ENCODE assay signal across 8 mouse cellular contexts in genomic region chr4:34777677-34778527, GRCm38 (mm10). TPM values are rescaled to one million over a fixed set of nuclear protein-coding genes. Genes with fewer than 3 reads are reported as not detected.
DNase-seq lines count a peak whose midpoint lies in the region; ATAC-seq and TF ChIP-seq lines count a peak whose summit lies in the region.

Smim8 (minus strand) TSS chr4:34778423.

- TF ChIP-seq POLR2A in testis, adult 2 months (IDR thresholded peaks at IDR 0.05; ENCODE audit: control insufficient read depth, low read depth, low read length) = peak; percentile 79

- peak; percentile 64; the same call in 1 of the 2 replicates for TF ChIP-seq EP300 in heart, postnatal 0 days (IDR thresholded peaks at IDR 0.05; ENCODE audit: low read depth)

- TF ChIP-seq CTCF in heart, postnatal 0 days (IDR thresholded peaks at IDR 0.05; ENCODE audit: low read depth) = peak; percentile 88
- TF ChIP-seq CTCF in testis, adult 2 months (IDR thresholded peaks at IDR 0.05; ENCODE audit: control insufficient read depth, insufficient read depth, insufficient replicate concordance, low read depth, low read length) = peak; percentile 92

- H3K27ac ChIP-seq in forebrain, embryonic 11.5 days (ENCODE audit: low read depth, low read length) = 0 out of 2 replicates have a peak within 1 kb of the TSS, but pooled peaks have one; percentile 25
- H3K27ac ChIP-seq in heart, postnatal 0 days (ENCODE audit: low read depth) = peak within 1 kb of the TSS; percentile 90
- H3K27ac ChIP-seq in liver, embryonic 16.5 days (ENCODE audit: low read length) = peak within 1 kb of the TSS; percentile 81
- H3K27ac ChIP-seq in neural tube, embryonic 13.5 days (replicated peaks) = peak within 1 kb of the TSS; percentile 89
- H3K27ac ChIP-seq in testis, adult 2 months (ENCODE audit: control insufficient read depth, insufficient read depth, low read depth, low read length) = peak within 1 kb of the TSS; percentile 89

- WGBS in forebrain, embryonic 11.5 days = 6% methylated on average over 40 of the region's 40 CpGs
- WGBS in heart, postnatal 0 days = 5% methylated on average over 40 of the region's 40 CpGs
- WGBS in liver, embryonic 16.5 days (ENCODE audit: insufficient replicate concordance) = 3% methylated on average over 40 of the region's 40 CpGs
- WGBS in neural tube, embryonic 13.5 days = 6% methylated on average over 40 of the region's 40 CpGs

- peak within 1 kb of the TSS; percentile 64 for H3K4me3 ChIP-seq in forebrain, embryonic 11.5 days (ENCODE audit: low read depth, low read length)
- peak within 1 kb of the TSS; percentile 67 for H3K4me3 ChIP-seq in heart, postnatal 0 days (ENCODE audit: low read depth, low read length)
- peak within 1 kb of the TSS; percentile 84 for H3K4me3 ChIP-seq in liver, embryonic 16.5 days (ENCODE audit: low read depth, low read length)
- H3K4me3 ChIP-seq in neural tube, embryonic 13.5 days = peak within 1 kb of the TSS; percentile 64
- H3K4me3 ChIP-seq in testis, adult 2 months (ENCODE audit: control insufficient read depth, low read depth, low read length) = peak within 1 kb of the TSS; percentile 100

- no peaks in the 10 kb centered on the region for H3K27me3 ChIP-seq in forebrain, embryonic 11.5 days (ENCODE audit: control insufficient read depth, insufficient read depth, low read length)
- H3K27me3 ChIP-seq in heart, postnatal 0 days (ENCODE audit: control insufficient read depth, insufficient read depth, low read length) = no peaks in the 10 kb centered on the region
- H3K27me3 ChIP-seq in liver, embryonic 16.5 days (ENCODE audit: control insufficient read depth, insufficient read depth, low read depth, low read length) = no peaks in the 10 kb centered on the region
- no peaks in the 10 kb centered on the region for H3K27me3 ChIP-seq in neural tube, embryonic 13.5 days
- no peaks in the 10 kb centered on the region for H3K27me3 ChIP-seq in testis, adult 2 months (ENCODE audit: control insufficient read depth, insufficient read depth, low read length)

- no peaks in the 10 kb centered on the region for H3K9me3 ChIP-seq in forebrain, embryonic 11.5 days (ENCODE audit: control insufficient read depth, low read length)
- H3K9me3 ChIP-seq in heart, postnatal 0 days (replicated peaks; ENCODE audit: control insufficient read depth, low read length) = no peaks in the 10 kb centered on the region
- H3K9me3 ChIP-seq in liver, embryonic 16.5 days (replicated peaks; ENCODE audit: control insufficient read depth, low read length) = no peaks in the 10 kb centered on the region
- H3K9me3 ChIP-seq in neural tube, embryonic 13.5 days = no peaks in the 10 kb centered on the region

- peak within 1 kb of the TSS; percentile 79 for H3K9ac ChIP-seq in forebrain, embryonic 11.5 days (ENCODE audit: low read length)
- peak within 1 kb of the TSS; percentile 82 for H3K9ac ChIP-seq in heart, postnatal 0 days (replicated peaks; ENCODE audit: low read depth, low read length)
- H3K9ac ChIP-seq in liver, embryonic 16.5 days (ENCODE audit: low read depth, low read length) = peak within 1 kb of the TSS; percentile 83
- peak within 1 kb of the TSS; percentile 81 for H3K9ac ChIP-seq in neural tube, embryonic 13.5 days

- peak within 1 kb of the TSS; percentile 65 for H3K4me2 ChIP-seq in forebrain, embryonic 11.5 days (ENCODE audit: low read depth, low read length, severe bottlenecking)
- H3K4me2 ChIP-seq in heart, postnatal 0 days (ENCODE audit: low read depth, low read length) = peak within 1 kb of the TSS; percentile 82
- peak within 1 kb of the TSS; percentile 67 for H3K4me2 ChIP-seq in liver, embryonic 16.5 days (ENCODE audit: low read depth, low read length)
- H3K4me2 ChIP-seq in neural tube, embryonic 13.5 days = peak within 1 kb of the TSS; percentile 77

- 0 out of 2 replicates have a peak, but pooled peaks cover 1% of the 10 kb centered on the region for H3K4me1 ChIP-seq in forebrain, embryonic 11.5 days (replicated peaks; ENCODE audit: control insufficient read depth, insufficient read depth, low read length)
- H3K4me1 ChIP-seq in heart, postnatal 0 days (ENCODE audit: control insufficient read depth, insufficient read depth) = no peaks in the 10 kb centered on the region; the same call in 1 of the 2 replicates
- H3K4me1 ChIP-seq in liver, embryonic 16.5 days (ENCODE audit: control insufficient read depth, low read depth, low read length) = peaks cover 7% of the 10 kb centered on the region
- peaks cover 12% of the 10 kb centered on the region for H3K4me1 ChIP-seq in neural tube, embryonic 13.5 days (replicated peaks)
- no peaks in the 10 kb centered on the region; the same call in 1 of the 2 replicates for H3K4me1 ChIP-seq in testis, adult 2 months (ENCODE audit: control insufficient read depth, insufficient read depth, low read length)

- peak; percentile 94 for ATAC-seq in forebrain, embryonic 11.5 days (replicated peaks; ENCODE audit: low FRiP score)
- peak; percentile 96 for ATAC-seq in heart, postnatal 0 days (ENCODE audit: insufficient read depth, low read depth)
- ATAC-seq in liver, embryonic 16.5 days (ENCODE audit: low read depth) = peak; percentile 93
- ATAC-seq in neural tube, embryonic 13.5 days (ENCODE audit: low read depth) = peak; percentile 97

- no peaks in the 10 kb centered on the region for H3K36me3 ChIP-seq in forebrain, embryonic 11.5 days (ENCODE audit: control insufficient read depth, insufficient read depth, low read length)
- no peaks in the 10 kb centered on the region for H3K36me3 ChIP-seq in heart, postnatal 0 days (replicated peaks; ENCODE audit: control insufficient read depth, insufficient read depth, low read length)
- H3K36me3 ChIP-seq in liver, embryonic 16.5 days (ENCODE audit: control insufficient read depth, insufficient read depth) = no peaks in the 10 kb centered on the region
- H3K36me3 ChIP-seq in neural tube, embryonic 13.5 days = no peaks in the 10 kb centered on the region
- H3K36me3 ChIP-seq in testis, adult 2 months (ENCODE audit: control insufficient read depth, insufficient read depth, low read length) = no peaks in the 10 kb centered on the region

- DNase-seq in CD8-positive naive resting alpha-beta T cell, adult 2 months (ENCODE audit: low read depth in 2 of 2, low spot score in 2 of 2) = peak; percentile 86 to 88
- DNase-seq in c-Kit-positive CD71-negative TER-119-negative erythroid progenitor cells, embryonic 14.5 days (ENCODE audit: low read depth) = peak; percentile 87
- DNase-seq in forebrain, embryonic 11.5 days (ENCODE audit: low spot score) = peak; percentile 98
- peak; percentile 93 for DNase-seq in heart, postnatal 0 days (ENCODE audit: low spot score)
- DNase-seq in kidney, postnatal 4 days = peak; percentile 96

RNA-seq across cellular contexts. Expression of gene Smim8, which starts in this region (rescaled TPM):
- 42.1 and 48.9 TPM in 2 replicates for polyA plus RNA-seq in forebrain, embryonic 11.5 days (2014; fragmentation: Nextera tagmentation; extraction: Ambion mirVana)
- total RNA-seq in heart, postnatal 0 days (2014; rRNA removed; ENCODE audit: low replicate concordance) = 20.8 and 33.0 TPM in 2 replicates
- 107 and 112 TPM in 2 replicates for polyA plus RNA-seq in heart, postnatal 0 days (2015; fragmentation: Nextera tagmentation; extraction: Ambion mirVana)
- polyA plus RNA-seq in liver, embryonic 16.5 days (2015; fragmentation: Nextera tagmentation; extraction: Ambion mirVana) = 22.5 and 25.4 TPM in 2 replicates
- polyA plus RNA-seq in neural tube, embryonic 13.5 days (2015; fragmentation: Nextera tagmentation; extraction: Ambion mirVana) = 48.6 and 60.0 TPM in 2 replicates
- 45.9 and 51.0 TPM in 2 replicates for polyA plus RNA-seq in testis, adult 2 months (2012; rRNA removed)

Comparison
In these comparisons a context has a peak if more than half of its experiments do, and no peak if none do; other contexts are left out.
1. Peak in every context shown above with its lines: DNase-seq, ATAC-seq, H3K4me3 ChIP-seq and H3K27ac ChIP-seq.
2. H3K27ac ChIP-seq: peak in every context shown above with its lines; median percentile 90 in heart, postnatal 0 days; 89 in neural tube, embryonic 13.5 days; 89 in testis, adult 2 months; 81 in liver, embryonic 16.5 days; 25 in forebrain, embryonic 11.5 days.